Mouse (Mus musculus): ENCODE results near the gene Lmtk2. TPM values are rescaled to one million over a fixed set of nuclear protein-coding genes. Genes with fewer than 3 reads are reported as not detected.

Lmtk2 gene
- polyA plus RNA-seq, 1 experiment from 2014 or later = 4.8 TPM

Other genes with a start within 250 kb of the Lmtk2 start
- gene Ankrd61, start 202.8 kb upstream of the Lmtk2 start, polyA plus RNA-seq (2014; fragmentation: Nextera tagmentation; extraction: Ambion mirVana) = 0.12 and 0.17 TPM in 2 replicates
- 99.5 and 101 TPM in 2 replicates for gene Aimp2, start 190.6 kb upstream of the Lmtk2 start, polyA plus RNA-seq (2014; fragmentation: Nextera tagmentation; extraction: Ambion mirVana)
- 35.6 and 37.1 TPM in 2 replicates for gene Pms2, start 190.5 kb upstream of the Lmtk2 start, polyA plus RNA-seq (2014; fragmentation: Nextera tagmentation; extraction: Ambion mirVana)
- 1.2 and 1.3 TPM in 2 replicates for gene Gm42421, start 172.3 kb upstream of the Lmtk2 start, polyA plus RNA-seq (2014; fragmentation: Nextera tagmentation; extraction: Ambion mirVana)
- 0.47 and 0.56 TPM in 2 replicates for gene Rsph10b, start 167.4 kb upstream of the Lmtk2 start, polyA plus RNA-seq (2014; fragmentation: Nextera tagmentation; extraction: Ambion mirVana)
- 125 and 131 TPM in 2 replicates for gene Ccz1, start 85.6 kb upstream of the Lmtk2 start, polyA plus RNA-seq (2014; fragmentation: Nextera tagmentation; extraction: Ambion mirVana)
- gene Ocm, start 73.8 kb upstream of the Lmtk2 start, polyA plus RNA-seq (2014; fragmentation: Nextera tagmentation; extraction: Ambion mirVana) = not detected in 2 replicates
- not detected in 2 replicates for gene Bhlha15, start 89.8 kb downstream of the Lmtk2 start, polyA plus RNA-seq (2014; fragmentation: Nextera tagmentation; extraction: Ambion mirVana)
- 13.1 TPM in 2 replicates for gene Tecpr1, start 123.2 kb downstream of the Lmtk2 start, polyA plus RNA-seq (2014; fragmentation: Nextera tagmentation; extraction: Ambion mirVana)
- 123 and 130 TPM in 2 replicates for gene Bri3, start 144.0 kb downstream of the Lmtk2 start, polyA plus RNA-seq (2014; fragmentation: Nextera tagmentation; extraction: Ambion mirVana)